Mouse (Mus musculus) forebrain, embryonic 10.5 days (tissue): Measurements from ENCODE around the gene Gm17651. TPM values are rescaled to one million over a fixed set of nuclear protein-coding genes. Genes with fewer than 3 reads are reported as not detected.

Experiments used
- DNase-seq: peaks from one replicate; pipeline ENCODE4 v3.0.0-alpha.2; 2017; ENCODE audit warnings: low spot score; ENCODE audit errors: extremely low spot score
- H3K27ac ChIP-seq: fragments of 300-500 bp; sonication (generic); 2 replicates; pipeline ENCODE4 v1.5.1; 2016; ENCODE audit warnings: mild to moderate bottlenecking
- H3K27me3 ChIP-seq: fragments of 300-500 bp; sonication (generic); 2 replicates; pipeline ENCODE4 v1.6.1; 2016; ENCODE audit warnings: mild to moderate bottlenecking; ENCODE audit not compliant: poor library complexity, severe bottlenecking
- H3K36me3 ChIP-seq: fragments of 300-500 bp; sonication (generic); replicated peaks from 2 replicates; pipeline ENCODE4 v1.6.1; 2016; ENCODE audit warnings: mild to moderate bottlenecking, moderate library complexity
- H3K4me1 ChIP-seq: fragments of 300-500 bp; sonication (generic); 2 replicates; pipeline ENCODE4 v1.6.1; 2016
- H3K4me3 ChIP-seq: fragments of 300-500 bp; sonication (generic); 2 replicates; pipeline ENCODE4 v1.5.1; 2016; ENCODE audit warnings: mild to moderate bottlenecking, moderate library complexity
- H3K9me3 ChIP-seq: fragments of 300-500 bp; sonication (generic); 2 replicates; pipeline ENCODE4 v1.6.1; 2016; ENCODE audit warnings: mild to moderate bottlenecking, moderate library complexity
- WGBS: fragments of 180-500 bp; shearing (Covaris S2); methylation state at CpG from one replicate; pipeline ENCODE4 v1.1.7; 2016; 5-methylcytosine and 5-hydroxymethylcytosine counted together
- polyA plus RNA-seq: library from polyadenylated mRNA; unstranded; fragments of >200 nt; fragmentation: Nextera tagmentation; extraction: Ambion mirVana; gene quantifications from 2 replicates; pipeline ENCODE4 v1.2.1, GENCODE M21; 2016

Gm17651 gene
- polyA plus RNA-seq, 1 experiment from 2014 or later, result not detected

GRCm38 (mm10) chr3:97666154-97666553 is 8.3 kb downstream of the Gm17651 start:
- Histone ChIP-seq H3K4me3 (no peak overlapping the region), H3K4me1 (no peaks in the 10 kb centered on the region), H3K9me3 (no peaks in the 10 kb centered on the region), H3K27ac (no peak overlapping the region), H3K36me3 (peaks cover 79% of the 10 kb centered on the region), H3K27me3 (no peaks in the 10 kb centered on the region)
- WGBS, result 90% methylated on average over 8 of the region's 8 CpGs
- DNase-seq, result no peak

DNA sequence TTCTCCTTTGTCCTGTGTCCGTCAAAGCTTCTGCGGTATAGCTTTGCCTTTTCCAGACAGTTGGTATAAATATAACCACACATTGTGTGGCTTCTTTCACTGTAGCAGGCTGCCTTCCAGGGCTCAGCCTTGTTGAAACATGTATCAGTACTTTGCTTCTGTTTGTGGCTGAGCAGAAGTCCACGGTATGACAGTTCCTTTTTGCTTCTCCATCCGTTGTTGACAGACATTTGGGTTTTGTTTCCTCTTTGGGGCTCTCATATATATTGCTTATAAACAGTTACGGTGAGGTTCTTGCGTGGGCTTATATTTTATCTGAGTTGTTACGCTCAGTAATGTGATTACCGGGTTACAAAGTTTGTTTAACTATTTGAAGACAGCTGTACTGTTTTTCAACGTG is 9.0 kb downstream of the Gm17651 start:
- Histone ChIP-seq H3K4me3 (no peak overlapping the region), H3K36me3 (peaks cover 73% of the 10 kb centered on the region), H3K27me3 (no peaks in the 10 kb centered on the region), H3K9me3 (no peaks in the 10 kb centered on the region), H3K4me1 (no peaks in the 10 kb centered on the region), H3K27ac (no peak overlapping the region)
- no peak for DNase-seq
- 94% methylated on average over 9 of the region's 9 CpGs for WGBS

DNA sequence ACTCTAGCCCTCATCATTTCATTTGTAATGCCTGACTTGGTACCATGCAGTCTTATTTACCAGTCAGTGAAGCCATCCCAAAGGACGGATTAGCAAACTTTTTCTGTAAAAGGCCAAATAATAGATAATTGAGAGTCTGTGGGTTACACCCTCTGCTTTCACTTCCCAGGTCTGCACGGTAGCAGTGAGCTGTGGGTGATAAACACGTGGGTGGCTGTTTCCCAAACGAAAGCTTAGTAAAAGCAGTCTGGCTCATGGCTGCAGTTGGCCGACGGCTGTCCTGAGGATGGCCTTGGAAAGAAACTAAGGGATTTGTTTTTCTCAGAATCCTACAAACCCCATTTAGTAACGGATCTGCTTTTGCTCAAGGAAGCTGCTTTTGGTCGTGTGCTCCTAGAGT is 13.3 kb downstream of the Gm17651 start:
- Histone ChIP-seq H3K27me3 (no peaks in the 10 kb centered on the region), H3K4me3 (no peak overlapping the region), H3K27ac (no peak overlapping the region), H3K9me3 (no peaks in the 10 kb centered on the region), H3K36me3 (peaks cover 36% of the 10 kb centered on the region), H3K4me1 (peaks cover 17% of the 10 kb centered on the region)
- WGBS, result 79% methylated on average over 8 of the region's 8 CpGs
- DNase-seq, result no peak

DNA sequence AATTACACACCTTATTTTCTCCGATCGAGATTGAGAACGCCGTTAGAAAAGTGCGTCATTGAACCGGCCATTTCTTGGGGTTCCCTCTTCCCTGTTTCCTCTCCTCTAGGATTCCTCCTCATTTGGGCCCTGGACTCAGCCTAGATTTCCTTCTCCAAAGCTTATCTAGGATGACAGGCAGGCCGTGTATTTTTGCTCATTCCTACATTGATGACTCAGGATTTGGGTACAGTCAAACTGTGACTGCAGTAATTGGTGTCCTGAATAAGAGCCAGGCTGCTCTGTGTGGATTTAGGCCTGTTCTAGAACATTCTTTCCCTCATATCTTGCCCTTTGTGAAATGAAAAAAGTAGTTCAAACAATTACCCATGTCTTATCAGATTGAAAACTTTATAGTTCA is 14.7 kb downstream of the Gm17651 start:
- Histone ChIP-seq H3K9me3 (no peaks in the 10 kb centered on the region), H3K36me3 (peaks cover 27% of the 10 kb centered on the region), H3K4me3 (0 out of 2 replicates have a peak overlapping the region, but pooled peaks have one; percentile 80), H3K27ac (no peak overlapping the region), H3K4me1 (peaks cover 17% of the 10 kb centered on the region), H3K27me3 (no peaks in the 10 kb centered on the region)
- 90% methylated on average over 7 of the region's 7 CpGs for WGBS
- DNase-seq, result no peak

DNA sequence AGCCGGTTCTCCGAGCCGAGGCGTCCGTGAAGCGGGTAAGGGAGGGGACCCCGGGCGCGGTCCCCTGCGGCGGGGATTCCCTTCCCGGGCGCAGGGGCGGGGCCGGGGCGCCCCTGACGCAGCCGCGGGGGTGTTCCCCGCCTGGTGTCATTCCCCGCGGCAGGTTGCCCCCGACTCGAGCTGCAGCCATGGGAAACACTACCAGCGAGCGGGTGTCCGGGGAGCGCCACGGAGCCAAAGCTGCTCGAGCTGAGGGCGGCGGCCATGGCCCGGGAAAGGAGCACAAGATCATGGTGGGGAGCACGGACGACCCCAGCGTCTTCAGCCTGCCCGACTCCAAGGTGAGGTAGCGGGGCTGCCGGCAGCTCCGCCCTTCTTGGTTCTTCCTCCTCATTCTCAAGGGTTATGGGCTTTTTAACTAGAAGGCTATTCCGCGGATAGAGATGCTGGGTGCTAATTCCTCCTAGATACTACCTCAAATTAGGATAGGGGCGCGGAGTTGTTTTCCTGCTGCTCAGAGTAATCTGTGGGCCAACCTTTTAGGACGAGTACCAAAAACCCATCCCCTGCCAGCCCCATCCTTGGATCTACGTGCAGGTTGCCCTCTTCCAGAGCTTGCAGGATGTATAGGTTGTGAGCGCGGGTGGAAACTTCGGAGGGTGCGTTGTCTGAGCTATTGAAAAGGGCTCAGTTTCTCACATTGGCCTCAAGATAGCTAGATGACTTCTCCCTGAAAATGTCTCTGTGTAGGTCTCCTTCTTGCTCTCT is 15.9 kb downstream of the Gm17651 start:
- H3K27me3 ChIP-seq, result no peaks in the 10 kb centered on the region
- no peaks in the 10 kb centered on the region for H3K9me3 ChIP-seq
- peaks cover 16% of the 10 kb centered on the region for H3K36me3 ChIP-seq
- peak overlapping the region; percentile 80 for H3K4me3 ChIP-seq
- DNase-seq, result peak; percentile 16
- 1% methylated on average over 50 of the region's 50 CpGs for WGBS
- peak overlapping the region; percentile 86 for H3K27ac ChIP-seq
- H3K4me1 ChIP-seq, result peaks cover 17% of the 10 kb centered on the region

DNA sequence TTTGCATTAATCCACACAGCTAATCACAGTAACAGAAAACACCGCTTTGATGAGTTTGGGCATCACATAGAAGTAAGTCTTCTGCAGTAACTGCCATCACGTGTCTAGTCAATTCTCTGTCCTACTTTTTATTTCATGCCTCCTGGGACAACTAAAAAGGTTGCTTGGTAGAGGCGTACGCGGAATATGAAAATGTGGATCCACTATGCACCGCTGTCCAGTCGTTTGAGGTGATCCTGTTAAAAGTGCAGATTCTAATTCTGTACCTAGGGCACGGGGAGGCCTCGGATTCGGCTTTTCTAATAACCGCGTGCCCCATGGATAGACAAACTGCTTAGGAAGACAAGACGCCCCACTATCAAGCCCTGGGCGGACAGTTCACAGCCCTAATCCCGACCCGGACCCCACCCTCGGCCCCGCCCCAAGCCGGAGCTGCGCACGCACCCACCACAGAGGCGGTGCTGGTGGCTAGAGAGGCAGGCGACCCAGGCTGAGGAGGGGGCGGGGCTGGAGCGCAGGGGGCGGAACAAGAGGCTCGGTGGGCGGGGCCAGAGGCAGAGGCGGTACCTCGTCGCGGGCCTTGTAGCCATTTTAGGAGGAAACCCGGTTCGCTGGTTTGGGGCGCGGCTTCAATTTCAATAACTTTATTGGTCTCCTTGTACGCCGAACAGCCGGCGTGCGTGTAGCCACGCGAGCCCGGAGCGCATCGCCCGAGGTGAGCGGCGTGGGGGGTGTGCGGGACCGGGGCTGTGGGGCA is 16.7 kb downstream of the Gm17651 start, which contains the start of gene Prkab2:
TSS of gene Prkab2 (plus strand) at position 539 of the 757 bp plus-strand sequence.
- H3K4me1 ChIP-seq, result peaks cover 17% of the 10 kb centered on the region
- no peaks in the 10 kb centered on the region for H3K27me3 ChIP-seq
- no peaks in the 10 kb centered on the region for H3K9me3 ChIP-seq
- peak; percentile 100 for DNase-seq
- H3K27ac ChIP-seq, result peak within 1 kb of the TSS; percentile 86
- H3K4me3 ChIP-seq, result peak within 1 kb of the TSS; percentile 80
- H3K36me3 ChIP-seq, result peaks cover 8% of the 10 kb centered on the region
- 3% methylated on average over 51 of the region's 51 CpGs for WGBS

GRCm38 (mm10) chr3:97654901-97655300 is 19.6 kb downstream of the Gm17651 start:
- Histone ChIP-seq H3K4me1 (peaks cover 20% of the 10 kb centered on the region), H3K27ac (no peak overlapping the region), H3K27me3 (no peaks in the 10 kb centered on the region), H3K4me3 (no peak overlapping the region), H3K9me3 (no peaks in the 10 kb centered on the region), H3K36me3 (no peaks in the 10 kb centered on the region)
- DNase-seq, result no peak
- 80% methylated on average over 8 of the region's 8 CpGs for WGBS

- no peaks in the 10 kb centered on the region for H3K9me3 ChIP-seq
- H3K27ac ChIP-seq, result no peak overlapping the region
- H3K27me3 ChIP-seq, result no peaks in the 10 kb centered on the region
- H3K4me1 ChIP-seq, result peaks cover 10% of the 10 kb centered on the region
- no peak overlapping the region for H3K4me3 ChIP-seq
- 92% methylated on average over 5 of the region's 5 CpGs for WGBS
- H3K36me3 ChIP-seq, result no peaks in the 10 kb centered on the region
- DNase-seq, result no peak
These were observed 20.7 kb downstream of the Gm17651 start for GRCm38 (mm10) chr3:97653781-97654180.

DNA sequence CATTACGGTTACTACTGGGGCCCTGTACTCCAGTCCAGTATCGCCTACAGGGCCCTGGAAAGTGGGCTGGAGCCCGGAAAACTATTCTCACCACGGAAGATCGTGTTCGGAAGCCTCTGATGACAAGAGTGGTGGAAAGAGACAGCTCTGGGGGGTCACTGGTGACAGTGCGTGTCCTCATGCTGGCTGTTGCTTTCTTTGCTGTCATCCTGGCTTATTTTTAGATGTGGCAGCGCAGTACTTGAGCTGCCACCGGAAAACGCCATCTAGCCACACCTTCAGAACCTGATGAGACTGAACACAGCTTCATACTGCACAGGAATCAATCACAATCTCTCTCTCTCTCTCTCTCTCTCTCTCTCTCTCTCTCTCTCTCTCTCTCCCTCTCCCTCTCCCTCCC is 22.9 kb downstream of the Gm17651 start:
- Histone ChIP-seq H3K4me1 (0 out of 2 replicates have a peak, but pooled peaks cover 3% of the 10 kb centered on the region), H3K27ac (no peak overlapping the region), H3K36me3 (no peaks in the 10 kb centered on the region), H3K27me3 (no peaks in the 10 kb centered on the region), H3K9me3 (no peaks in the 10 kb centered on the region), H3K4me3 (no peak overlapping the region)
- 90% methylated on average over 10 of the region's 10 CpGs for WGBS
- no peak for DNase-seq

- Histone ChIP-seq H3K27ac (no peak overlapping the region), H3K9me3 (no peaks in the 10 kb centered on the region), H3K4me3 (no peak overlapping the region), H3K27me3 (no peaks in the 10 kb centered on the region), H3K36me3 (no peaks in the 10 kb centered on the region), H3K4me1 (0 out of 2 replicates have a peak, but pooled peaks cover 3% of the 10 kb centered on the region)
- WGBS, result 87% methylated on average over 6 of the region's 6 CpGs
- no peak for DNase-seq
These were observed 25.0 kb downstream of the Gm17651 start for GRCm38 (mm10) chr3:97649469-97649868.

DNA sequence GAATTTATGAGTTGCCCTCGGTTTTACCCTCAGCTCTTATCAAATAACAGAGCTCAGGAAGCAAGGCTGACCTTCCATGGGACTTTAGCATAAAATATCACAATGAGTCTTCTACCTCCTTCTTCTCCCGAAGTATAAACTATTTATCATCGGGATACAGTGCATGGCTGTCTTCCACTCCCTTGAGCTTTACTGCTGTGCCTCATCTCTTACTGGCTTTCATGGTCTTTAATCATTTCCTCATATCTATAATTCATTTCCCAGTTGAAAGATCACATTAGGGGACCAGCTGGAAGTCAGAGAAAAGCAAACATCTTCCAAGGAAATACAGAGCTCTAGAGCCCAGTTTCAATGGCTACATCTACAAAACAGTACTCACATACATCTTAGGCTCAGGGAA is 25.5 kb downstream of the Gm17651 start:
- no peak for DNase-seq
- Histone ChIP-seq H3K9me3 (no peaks in the 10 kb centered on the region), H3K4me1 (0 out of 2 replicates have a peak, but pooled peaks cover 3% of the 10 kb centered on the region), H3K27me3 (no peaks in the 10 kb centered on the region), H3K36me3 (no peaks in the 10 kb centered on the region), H3K27ac (no peak overlapping the region), H3K4me3 (no peak overlapping the region)
- whole genome bisulfite sequencing, result 76% methylated on average over 3 of the region's 3 CpGs

- no peak for DNase-seq
- H3K36me3 ChIP-seq, result no peaks in the 10 kb centered on the region
- H3K9me3 ChIP-seq, result no peaks in the 10 kb centered on the region
- no peaks in the 10 kb centered on the region for H3K27me3 ChIP-seq
- H3K27ac ChIP-seq, result no peak overlapping the region
- 51% methylated on average over 1 of the region's 1 CpGs for WGBS
- 0 out of 2 replicates have a peak, but pooled peaks cover 3% of the 10 kb centered on the region for H3K4me1 ChIP-seq
- no peak overlapping the region for H3K4me3 ChIP-seq
These were observed 26.0 kb downstream of the Gm17651 start for GRCm38 (mm10) chr3:97648518-97648917.

DNA sequence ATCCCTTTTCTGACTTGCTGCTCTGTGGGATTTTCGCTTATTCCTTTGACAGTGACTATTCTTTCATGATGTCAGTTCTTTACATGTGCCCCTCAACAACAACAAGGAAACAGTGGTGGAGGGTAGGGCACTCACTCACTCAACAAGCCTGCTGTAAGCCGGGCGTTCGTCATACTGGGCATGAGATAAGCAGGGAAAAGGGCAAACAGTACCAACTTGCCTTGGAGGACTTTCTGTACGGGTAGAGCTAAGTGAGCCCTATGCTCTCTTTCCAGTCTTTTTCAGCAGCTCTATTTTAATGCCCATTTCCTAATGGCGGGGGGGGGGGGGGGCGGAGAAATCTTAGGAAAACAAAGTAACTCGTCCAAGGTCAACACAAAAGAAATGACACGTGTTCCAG is 32.5 kb downstream of the Gm17651 start:
- no peaks in the 10 kb centered on the region for H3K36me3 ChIP-seq
- H3K4me1 ChIP-seq, result no peaks in the 10 kb centered on the region
- H3K9me3 ChIP-seq, result no peaks in the 10 kb centered on the region
- H3K27ac ChIP-seq, result no peak overlapping the region
- H3K27me3 ChIP-seq, result no peaks in the 10 kb centered on the region
- DNase-seq, result no peak
- H3K4me3 ChIP-seq, result no peak overlapping the region
- 91% methylated on average over 9 of the region's 9 CpGs for WGBS
